Mouse (Mus musculus): ENCODE results near the gene Rpn1. TPM values are rescaled to one million over a fixed set of nuclear protein-coding genes. Genes with fewer than 3 reads are reported as not detected.

The Rpn1 gene
- total RNA-seq, 2 experiments from 2014 or later, result 222 to 247 TPM

- DNase-seq (ENCODE audit: low spot score in 2 of 2), result no peak
Measured at GRCm38 (mm10) chr6:88152979-88153378, 68.7 kb downstream of the Rpn1 start.

Small RNA genes within 50 kb of the gene (microRNA-seq; reads per million reads assigned to microRNA genes)
- gene Mir6376 (ENCODE audit: borderline number of aligned reads in 2 of 2), result 0 reads per million in 2 experiments

Other genes with a start within 250 kb of the Rpn1 start
- 1 to 10 TPM; 4.3 to 6.8 TPM for gene Gm45140, start 248.7 kb upstream of the Rpn1 start, total RNA-seq (2021)
- 100 to 1,000 TPM in 1 of 2 experiments, 10 to 100 TPM in 1; 55.9 to 120 TPM for gene Isy1, start 245.7 kb upstream of the Rpn1 start, total RNA-seq (2021)
- gene Cnbp, start 233.4 kb upstream of the Rpn1 start, total RNA-seq (2021), result 100 to 1,000 TPM; 428 to 457 TPM
- gene Copg1, start 196.7 kb upstream of the Rpn1 start, total RNA-seq (2021), result 100 to 1,000 TPM; 103 to 105 TPM
- 10 to 100 TPM; 23.1 to 24.8 TPM for gene Hmces, start 170.5 kb upstream of the Rpn1 start, total RNA-seq (2021)
- gene H1fx, start 102.8 kb upstream of the Rpn1 start, total RNA-seq (2021), result 1 to 10 TPM; 5.9 to 9.1 TPM
- 100 to 1,000 TPM; 295 to 343 TPM for gene Rab7, start 39.2 kb upstream of the Rpn1 start, total RNA-seq (2021)
- gene Gata2, start 109.4 kb downstream of the Rpn1 start, total RNA-seq (2021), result 10 to 100 TPM; 23.5 to 28.8 TPM
- gene Dnajb8, start 137.8 kb downstream of the Rpn1 start, total RNA-seq (2021), result not detected

Measured in adrenal gland, adult 18-20 months (tissue).